Mouse (Mus musculus): ENCODE measurements around the gene Ebf3. TPM values are rescaled to one million over a fixed set of nuclear protein-coding genes. Genes with fewer than 3 reads are reported as not detected.

Ebf3 gene
- polyA plus RNA-seq, 1 experiment from 2014 or later: 6.4 TPM

DNA sequence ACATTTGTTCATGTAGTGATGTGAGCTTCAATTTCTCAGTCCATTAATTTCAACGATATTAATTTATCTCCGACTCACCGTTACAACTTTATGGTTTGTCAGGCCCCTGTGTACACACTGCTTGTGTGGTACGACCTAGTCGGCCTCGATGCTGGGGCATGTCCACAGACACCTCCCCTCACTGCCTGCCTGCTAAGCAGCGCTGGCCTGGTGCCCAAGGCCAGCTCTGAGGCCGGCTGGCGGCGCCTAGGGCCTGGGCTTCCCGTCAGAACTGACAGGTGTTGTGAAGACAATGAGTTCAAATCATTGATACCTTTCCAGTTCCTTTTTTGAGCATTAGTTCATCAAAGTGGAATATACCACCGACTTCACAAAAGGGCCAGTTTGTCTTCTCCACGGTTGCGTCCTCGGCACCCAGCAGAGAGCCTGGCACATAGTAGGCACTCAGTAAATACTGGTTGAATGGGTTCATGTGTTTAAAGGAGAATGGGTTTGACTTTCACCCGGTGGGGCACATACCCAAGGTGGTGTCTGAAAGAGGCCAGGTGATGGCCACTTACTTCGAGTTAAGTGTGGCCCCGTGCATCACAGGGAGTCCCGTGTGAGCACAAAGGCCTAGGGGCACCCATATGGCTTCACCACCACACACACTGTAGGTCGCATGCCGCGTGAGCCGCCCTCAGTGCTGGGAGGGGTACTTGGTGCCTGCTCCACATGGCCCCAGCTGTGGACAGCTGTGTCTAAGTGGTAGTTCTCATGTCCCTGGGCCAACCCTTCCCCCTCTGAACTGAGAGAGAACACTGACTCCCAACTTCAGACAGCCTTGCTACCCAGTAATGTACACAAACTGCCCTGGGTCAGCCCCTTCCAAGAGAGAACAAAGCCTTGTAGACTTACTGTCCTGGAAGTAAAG lies 116.9 kb downstream of the Ebf3 start:
- Histone ChIP-seq H3K27me3 (no peaks in the 10 kb centered on the region; the same call in 1 of the 2 replicates), H3K4me1 (no peaks in the 10 kb centered on the region), H3K9me3 (replicated peaks) (no peaks in the 10 kb centered on the region), H3K4me2 (replicated peaks) (no peak overlapping the region), H3K4me3 (replicated peaks) (no peak overlapping the region), H3K9ac (no peak overlapping the region), H3K27ac (replicated peaks) (no peak overlapping the region), H3K36me3 (peaks cover 28% of the 10 kb centered on the region; the same call in 1 of the 2 replicates)
- 84% methylated on average over 23 of the region's 23 CpGs for WGBS
- peak; percentile 44; the same call in 1 of the 2 replicates for ATAC-seq (ENCODE audit: insufficient number of reproducible peaks, low FRiP score, low TSS enrichment, low read depth)

DNA sequence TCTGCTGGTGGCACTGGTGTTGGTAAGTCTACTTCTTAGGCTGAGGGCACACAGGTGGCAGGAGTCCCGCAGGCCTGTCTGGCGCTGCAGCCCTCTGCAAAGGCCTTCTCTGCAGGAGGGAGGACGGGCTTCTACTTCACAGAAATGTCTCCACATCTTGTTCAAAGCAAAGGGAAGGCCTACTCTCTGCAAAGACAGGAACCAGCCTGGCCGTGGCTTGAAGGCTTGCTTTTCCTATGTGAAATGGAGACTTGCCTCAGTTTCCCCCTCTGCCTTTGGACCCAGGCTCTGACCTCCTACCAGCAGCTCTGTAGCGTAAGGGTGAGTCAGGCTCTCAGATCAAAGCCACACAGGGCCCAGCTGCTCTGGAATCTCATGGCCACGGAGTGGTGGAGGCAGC lies 117.7 kb downstream of the Ebf3 start:
- Histone ChIP-seq H3K4me3 (replicated peaks) (no peak overlapping the region), H3K27ac (replicated peaks) (no peak overlapping the region), H3K9ac (no peak overlapping the region), H3K4me2 (replicated peaks) (no peak overlapping the region), H3K4me1 (no peaks in the 10 kb centered on the region), H3K9me3 (replicated peaks) (no peaks in the 10 kb centered on the region), H3K27me3 (no peaks in the 10 kb centered on the region; the same call in 1 of the 2 replicates), H3K36me3 (peaks cover 24% of the 10 kb centered on the region; the same call in 1 of the 2 replicates)
- no peak for ATAC-seq (ENCODE audit: insufficient number of reproducible peaks, low FRiP score, low TSS enrichment, low read depth)
- WGBS: 83% methylated on average over 6 of the region's 6 CpGs

DNA sequence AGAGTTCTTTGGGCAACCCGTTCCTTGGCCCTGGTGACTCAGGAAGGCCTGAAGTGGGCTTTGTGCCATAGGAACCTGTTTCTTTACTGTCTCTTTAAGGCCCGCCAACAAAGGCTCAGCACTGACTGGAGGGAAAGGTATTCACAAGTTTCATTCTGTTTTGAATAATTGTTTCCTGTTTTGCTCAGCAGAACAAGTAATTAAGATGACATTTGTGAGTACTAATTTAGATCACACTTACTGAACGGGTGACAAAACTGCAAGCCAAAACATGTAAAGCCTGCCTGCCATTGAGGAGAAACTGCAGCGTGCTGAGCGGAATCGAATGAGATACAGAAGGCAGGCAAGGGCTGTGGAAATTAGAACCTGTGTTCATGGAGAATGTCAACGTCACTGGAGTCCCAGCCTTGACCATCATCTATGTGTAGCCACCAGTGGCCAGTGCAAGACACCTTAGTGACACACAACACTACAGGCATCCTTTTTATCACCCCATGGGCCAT lies 121.4 kb downstream of the Ebf3 start:
- no peak overlapping the region for H3K9ac ChIP-seq
- H3K9me3 ChIP-seq (replicated peaks): no peaks in the 10 kb centered on the region
- no peaks in the 10 kb centered on the region for H3K4me1 ChIP-seq
- H3K4me2 ChIP-seq (replicated peaks): no peak overlapping the region
- H3K36me3 ChIP-seq: peaks cover 16% of the 10 kb centered on the region; the same call in 1 of the 2 replicates
- no peak for ATAC-seq (ENCODE audit: insufficient number of reproducible peaks, low FRiP score, low TSS enrichment, low read depth)
- 69% methylated on average over 7 of the region's 7 CpGs for WGBS
- no peak overlapping the region for H3K27ac ChIP-seq (replicated peaks)
- H3K27me3 ChIP-seq: no peaks in the 10 kb centered on the region
- H3K4me3 ChIP-seq (replicated peaks): no peak overlapping the region

DNA sequence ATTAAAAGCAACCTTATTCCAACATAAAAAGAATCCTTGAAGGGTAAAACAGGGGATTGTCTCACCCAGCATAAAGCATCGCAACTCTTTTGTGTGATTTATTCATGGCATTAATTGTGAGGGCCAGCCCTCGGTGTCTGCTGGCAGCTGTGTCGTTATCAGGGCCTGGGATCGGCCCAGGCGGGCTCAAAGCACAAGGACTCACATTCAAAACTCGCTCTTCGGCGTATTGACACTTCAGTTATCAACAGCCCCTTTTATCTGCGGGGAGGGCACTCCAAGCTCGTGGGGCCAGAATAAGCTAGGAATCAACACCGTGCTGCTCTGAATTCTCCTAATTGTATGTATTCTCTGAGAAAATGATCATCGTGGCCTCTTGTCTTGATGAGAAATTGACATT lies 122.4 kb downstream of the Ebf3 start:
- WGBS: 87% methylated on average over 12 of the region's 12 CpGs
- Histone ChIP-seq H3K9ac (no peak overlapping the region), H3K9me3 (replicated peaks) (no peaks in the 10 kb centered on the region), H3K36me3 (0 out of 2 replicates have a peak, but pooled peaks cover 9% of the 10 kb centered on the region), H3K27me3 (no peaks in the 10 kb centered on the region), H3K4me2 (replicated peaks) (no peak overlapping the region), H3K27ac (replicated peaks) (no peak overlapping the region), H3K4me1 (no peaks in the 10 kb centered on the region), H3K4me3 (replicated peaks) (no peak overlapping the region)
- no peak for ATAC-seq (ENCODE audit: insufficient number of reproducible peaks, low FRiP score, low TSS enrichment, low read depth)

DNA sequence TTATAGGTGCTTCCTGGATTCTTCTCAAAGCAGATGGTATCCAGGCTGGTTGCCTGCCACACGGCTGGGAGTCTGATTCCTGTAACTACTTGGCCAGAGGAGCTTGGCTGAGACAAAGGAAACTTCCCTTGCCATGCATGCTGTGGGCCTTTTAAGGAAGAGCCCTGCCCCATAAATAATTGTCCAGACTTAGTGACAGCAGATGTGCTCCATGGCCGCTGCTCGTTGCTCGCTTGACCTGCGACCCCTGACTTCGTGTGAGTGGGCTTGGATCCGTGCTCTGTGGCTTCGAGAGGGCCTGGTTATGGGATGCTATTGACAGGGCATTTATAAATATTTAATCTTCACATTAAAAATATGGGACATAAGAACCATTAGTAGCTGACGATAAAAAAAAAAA lies 142.0 kb downstream of the Ebf3 start:
- no peaks in the 10 kb centered on the region for H3K27me3 ChIP-seq
- no peak overlapping the region for H3K4me3 ChIP-seq (replicated peaks)
- 59% methylated on average over 9 of the region's 9 CpGs for WGBS
- no peak overlapping the region for H3K27ac ChIP-seq (replicated peaks)
- no peak overlapping the region for H3K4me2 ChIP-seq (replicated peaks)
- H3K9me3 ChIP-seq (replicated peaks): no peaks in the 10 kb centered on the region
- no peak overlapping the region for H3K9ac ChIP-seq
- no peaks in the 10 kb centered on the region for H3K4me1 ChIP-seq
- no peaks in the 10 kb centered on the region for H3K36me3 ChIP-seq
- no peak for ATAC-seq (ENCODE audit: insufficient number of reproducible peaks, low FRiP score, low TSS enrichment, low read depth)

DNA sequence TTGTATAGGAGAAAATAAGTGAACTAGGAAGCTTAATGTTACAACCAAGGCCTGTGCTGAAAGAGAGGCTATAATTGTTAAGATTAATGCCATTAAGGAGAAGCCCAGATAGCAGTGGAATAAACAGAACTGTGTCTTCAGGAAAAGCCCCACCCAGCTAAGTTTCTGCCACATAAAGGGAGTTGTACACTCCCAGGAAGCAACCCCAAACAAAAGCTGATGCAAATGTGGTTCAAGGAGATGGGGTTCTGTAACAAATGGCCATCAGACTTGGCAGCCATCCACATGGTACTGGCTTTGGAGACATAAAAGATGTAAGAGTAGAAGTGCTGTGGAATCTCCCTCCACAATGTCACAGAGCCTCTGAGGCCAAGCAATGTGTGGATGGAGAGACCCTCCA lies 155.2 kb downstream of the Ebf3 start:
- no peaks in the 10 kb centered on the region for H3K27me3 ChIP-seq
- no peak overlapping the region for H3K27ac ChIP-seq (replicated peaks)
- no peak overlapping the region for H3K9ac ChIP-seq
- H3K9me3 ChIP-seq (replicated peaks): no peaks in the 10 kb centered on the region
- no peaks in the 10 kb centered on the region for H3K4me1 ChIP-seq
- H3K4me2 ChIP-seq (replicated peaks): no peak overlapping the region
- no peak overlapping the region for H3K4me3 ChIP-seq (replicated peaks)
- no peaks in the 10 kb centered on the region for H3K36me3 ChIP-seq
- ATAC-seq (ENCODE audit: insufficient number of reproducible peaks, low FRiP score, low TSS enrichment, low read depth): no peak

DNA sequence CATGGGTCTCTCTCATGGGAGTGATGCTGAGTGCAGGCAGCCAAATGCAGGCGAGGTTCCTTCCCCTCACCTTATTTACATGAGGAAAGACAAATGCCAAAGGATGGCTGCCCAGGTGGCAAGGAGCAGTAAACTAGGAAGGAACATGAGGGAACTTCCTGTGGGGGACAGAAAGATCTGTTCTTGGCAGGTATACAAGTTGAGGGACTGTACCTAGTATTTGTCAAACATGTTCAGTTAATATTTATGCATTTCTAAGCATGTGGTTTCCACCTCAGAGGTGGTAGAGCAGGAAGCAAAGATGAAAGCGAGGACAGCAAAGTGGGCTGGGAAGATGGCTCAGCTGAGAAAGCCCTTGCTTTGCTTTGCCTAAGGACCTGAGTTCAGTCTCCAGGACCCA lies 159.6 kb downstream of the Ebf3 start:
- H3K4me2 ChIP-seq (replicated peaks): no peak overlapping the region
- no peaks in the 10 kb centered on the region for H3K27me3 ChIP-seq
- H3K36me3 ChIP-seq: no peaks in the 10 kb centered on the region
- ATAC-seq (ENCODE audit: insufficient number of reproducible peaks, low FRiP score, low TSS enrichment, low read depth): no peak
- H3K4me3 ChIP-seq (replicated peaks): no peak overlapping the region
- H3K27ac ChIP-seq (replicated peaks): no peak overlapping the region
- 77% methylated on average over 2 of the region's 2 CpGs for WGBS
- H3K4me1 ChIP-seq: no peaks in the 10 kb centered on the region
- H3K9ac ChIP-seq: no peak overlapping the region
- H3K9me3 ChIP-seq (replicated peaks): no peaks in the 10 kb centered on the region

DNA sequence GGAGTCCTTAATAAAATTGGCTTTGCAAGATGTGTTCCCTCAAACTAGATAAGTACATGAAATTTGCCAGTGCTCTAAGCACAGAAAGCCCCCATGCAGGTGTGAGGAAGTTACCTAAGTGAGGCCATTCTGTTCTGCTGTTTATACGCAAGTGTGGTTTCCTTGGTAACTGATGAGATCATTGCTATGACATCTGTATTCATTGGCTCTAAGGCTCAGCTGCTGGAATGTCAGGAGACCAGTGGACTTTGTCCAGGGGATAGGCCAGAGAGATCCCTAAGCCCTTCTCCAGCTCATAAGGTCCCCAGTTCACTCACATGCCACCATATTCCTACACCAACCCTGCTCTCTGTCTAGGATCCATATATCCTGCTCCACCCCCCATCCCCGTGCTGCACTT lies 162.4 kb downstream of the Ebf3 start:
- Histone ChIP-seq H3K4me3 (replicated peaks) (no peak overlapping the region), H3K9ac (no peak overlapping the region), H3K9me3 (replicated peaks) (no peaks in the 10 kb centered on the region), H3K27ac (replicated peaks) (no peak overlapping the region), H3K4me2 (replicated peaks) (no peak overlapping the region), H3K27me3 (no peaks in the 10 kb centered on the region), H3K36me3 (no peaks in the 10 kb centered on the region), H3K4me1 (peaks cover 4% of the 10 kb centered on the region; the same call in 1 of the 2 replicates)
- WGBS: 86% methylated on average over 2 of the region's 2 CpGs
- no peak for ATAC-seq (ENCODE audit: insufficient number of reproducible peaks, low FRiP score, low TSS enrichment, low read depth)

DNA sequence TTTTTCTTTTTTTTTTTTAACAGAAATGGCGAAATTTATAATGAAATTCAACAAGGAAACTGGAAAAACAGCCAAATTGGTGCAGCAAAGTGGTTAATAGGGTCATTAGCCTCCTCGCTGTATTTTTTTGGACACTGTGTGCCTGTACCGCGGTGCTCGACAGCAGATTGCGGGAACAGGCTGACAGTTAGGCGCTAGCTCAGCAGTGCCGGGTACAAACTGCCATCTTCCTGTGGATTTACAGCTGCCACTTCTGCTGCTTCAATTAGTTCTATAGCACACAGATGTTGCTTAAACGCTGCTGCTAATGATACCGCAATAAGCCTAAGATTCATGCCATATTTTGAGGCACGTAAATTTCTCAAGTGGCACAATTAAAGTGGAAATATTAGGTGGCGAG lies 167.1 kb downstream of the Ebf3 start:
- no peak overlapping the region for H3K9ac ChIP-seq
- peaks cover 4% of the 10 kb centered on the region; the same call in 1 of the 2 replicates for H3K4me1 ChIP-seq
- no peak overlapping the region for H3K27ac ChIP-seq (replicated peaks)
- WGBS: 60% methylated on average over 12 of the region's 12 CpGs
- H3K4me3 ChIP-seq (replicated peaks): no peak overlapping the region
- no peaks in the 10 kb centered on the region for H3K27me3 ChIP-seq
- H3K9me3 ChIP-seq (replicated peaks): no peaks in the 10 kb centered on the region
- no peak for ATAC-seq (ENCODE audit: insufficient number of reproducible peaks, low FRiP score, low TSS enrichment, low read depth)
- H3K36me3 ChIP-seq: no peaks in the 10 kb centered on the region
- no peak overlapping the region for H3K4me2 ChIP-seq (replicated peaks)

Other genes with a start within 250 kb of the Ebf3 start
- 21.7 and 22.4 TPM in 2 replicates for gene 9430038I01Rik, start 96.3 kb upstream of the Ebf3 start, polyA plus RNA-seq (2015; fragmentation: Nextera tagmentation; extraction: Ambion mirVana)
- gene Glrx3, start 123.2 kb upstream of the Ebf3 start, polyA plus RNA-seq (2015; fragmentation: Nextera tagmentation; extraction: Ambion mirVana): 209 and 212 TPM in 2 replicates